Mouse (Mus musculus) bone marrow, adult 2 months (tissue): Measurements from ENCODE around the gene Serpine2.

Experiments used
- CTCF ChIP-seq: fragments of 200-500 bp; IDR thresholded peaks from 2 replicates; pipeline ENCODE4 v1.5.1; 2011; ENCODE audit warnings: low read length, control low read depth; ENCODE audit not compliant: control insufficient read depth, insufficient read depth
- POLR2A ChIP-seq: fragments of 200-500 bp; IDR thresholded peaks from 2 replicates; pipeline ENCODE4 v1.6.1; 2011; ENCODE audit warnings: low read depth, mild to moderate bottlenecking, control low read depth, low read length, borderline replicate concordance; ENCODE audit not compliant: control insufficient read depth

- TF ChIP-seq POLR2A (no peak), CTCF (no peak)
These were observed 103.8 kb downstream of the Serpine2 start for GRCm38 (mm10) chr1:79757161-79757560.
